Mouse (Mus musculus) thymus, postnatal 25 days (tissue): ENCODE measurements around the gene Camk1d.
A peak's percentile ranks its signal among the peaks of the same experiment; 100 is the strongest.

ENCODE experiments used
- DNase-seq: peaks from one replicate; pipeline ENCODE4 v3.0.0; 2022

The Camk1d gene

GRCm38 (mm10) chr2:5458671-5459235 is 255.6 kb downstream of the Camk1d start:
- no peak for DNase-seq

GRCm38 (mm10) chr2:5458075-5458494 is 256.2 kb downstream of the Camk1d start:
- no peak for DNase-seq

- DNase-seq, result no peak
These were observed 258.2 kb downstream of the Camk1d start for GRCm38 (mm10) chr2:5456108-5456507.

GRCm38 (mm10) chr2:5454830-5455229 is 259.5 kb downstream of the Camk1d start:
- no peak for DNase-seq

- DNase-seq, result no peak
These were observed 262.7 kb downstream of the Camk1d start for GRCm38 (mm10) chr2:5451654-5452053.

- DNase-seq, result no peak
These were observed 269.0 kb downstream of the Camk1d start for GRCm38 (mm10) chr2:5445357-5445756.

- no peak for DNase-seq
These were observed 276.6 kb downstream of the Camk1d start for GRCm38 (mm10) chr2:5437690-5438089.

GRCm38 (mm10) chr2:5435587-5436253 is 278.6 kb downstream of the Camk1d start:
- DNase-seq, result no peak

GRCm38 (mm10) chr2:5431309-5431708 is 283.0 kb downstream of the Camk1d start:
- peak; percentile 20 for DNase-seq

GRCm38 (mm10) chr2:5429921-5430320 is 284.4 kb downstream of the Camk1d start:
- no peak for DNase-seq

- no peak for DNase-seq
These were observed 288.2 kb downstream of the Camk1d start for GRCm38 (mm10) chr2:5426110-5426509.

GRCm38 (mm10) chr2:5425612-5426011 is 288.7 kb downstream of the Camk1d start:
- no peak for DNase-seq

GRCm38 (mm10) chr2:5420621-5421196 is 293.6 kb downstream of the Camk1d start:
- DNase-seq, result no peak

- DNase-seq, result no peak
These were observed 295.5 kb downstream of the Camk1d start for GRCm38 (mm10) chr2:5418802-5419201.

GRCm38 (mm10) chr2:5417158-5418032 is 296.9 kb downstream of the Camk1d start:
- DNase-seq, result no peak

- no peak for DNase-seq
These were observed 302.5 kb downstream of the Camk1d start for GRCm38 (mm10) chr2:5411774-5412173.

- peak; percentile 26 for DNase-seq
These were observed 310.5 kb downstream of the Camk1d start for GRCm38 (mm10) chr2:5403850-5404249.

GRCm38 (mm10) chr2:5402036-5402435 is 312.3 kb downstream of the Camk1d start:
- no peak for DNase-seq

GRCm38 (mm10) chr2:5398505-5398904 is 315.8 kb downstream of the Camk1d start:
- no peak for DNase-seq

- DNase-seq, result no peak
These were observed 316.3 kb downstream of the Camk1d start for GRCm38 (mm10) chr2:5398043-5398442.

- DNase-seq, result no peak
These were observed 316.8 kb downstream of the Camk1d start for GRCm38 (mm10) chr2:5397468-5397867.

- no peak for DNase-seq
These were observed 317.9 kb downstream of the Camk1d start for GRCm38 (mm10) chr2:5396415-5396814.

- DNase-seq, result no peak
These were observed 318.4 kb downstream of the Camk1d start for GRCm38 (mm10) chr2:5395873-5396272.
